22 mouse cellular contexts compared by ENCODE assay signal in genomic region chr2:17589669-17590068, GRCm38 (mm10).
DNase-seq lines count a peak whose midpoint lies in the region; ATAC-seq and TF ChIP-seq lines count a peak whose summit lies in the region.
"Had no signal": no experiment of that assay in that cellular context is flagged by ENCODE, and none has a peak within 500 bp of the region (broad histone marks: within the 10 kb centered on the region; RNA-seq: fewer than 3 reads in every experiment).

No protein-coding gene starts in this region.

- H3K79me2 ChIP-seq in liver, adult 2 months (ENCODE audit: control insufficient read depth, insufficient read depth, low read length) = no peaks in the 10 kb centered on the region

- H3K4me1 ChIP-seq in liver, adult 2 months (ENCODE audit: control insufficient read depth, insufficient read depth, low read length) = peaks cover 6% of the 10 kb centered on the region; the same call in 1 of the 2 replicates
- no peaks in the 10 kb centered on the region for H3K4me1 ChIP-seq in liver, embryonic 16.5 days (ENCODE audit: control insufficient read depth, low read depth, low read length)
- no peaks in the 10 kb centered on the region for H3K4me1 ChIP-seq in liver, embryonic 12.5 days
- 0 out of 2 replicates have a peak, but pooled peaks cover 5% of the 10 kb centered on the region for H3K4me1 ChIP-seq in liver, postnatal 0 days (ENCODE audit: insufficient read depth)
- no peaks in the 10 kb centered on the region for H3K4me1 ChIP-seq in liver, embryonic 11.5 days (replicated peaks; ENCODE audit: control insufficient read depth, insufficient read depth, low read length)
- no peaks in the 10 kb centered on the region for H3K4me1 ChIP-seq in midbrain, embryonic 11.5 days (ENCODE audit: control insufficient read depth, insufficient read depth, low read length)
- no peaks in the 10 kb centered on the region for H3K4me1 ChIP-seq in midbrain, embryonic 14.5 days (ENCODE audit: control insufficient read depth, insufficient read depth, low read length)

- no peaks in the 10 kb centered on the region for H3K9me3 ChIP-seq in liver, embryonic 16.5 days (replicated peaks; ENCODE audit: control insufficient read depth, low read length)
- no peaks in the 10 kb centered on the region for H3K9me3 ChIP-seq in liver, embryonic 12.5 days (replicated peaks)
- H3K9me3 ChIP-seq in liver, postnatal 0 days (ENCODE audit: low read length) = no peaks in the 10 kb centered on the region
- H3K9me3 ChIP-seq in liver, embryonic 11.5 days (ENCODE audit: control insufficient read depth, low read length) = no peaks in the 10 kb centered on the region
- H3K9me3 ChIP-seq in midbrain, embryonic 11.5 days (ENCODE audit: control insufficient read depth, low read length) = no peaks in the 10 kb centered on the region; the same call in 1 of the 2 replicates
- peaks cover 3% of the 10 kb centered on the region; the same call in 1 of the 2 replicates for H3K9me3 ChIP-seq in midbrain, embryonic 14.5 days (ENCODE audit: control insufficient read depth, low read length)
- H3K9me3 ChIP-seq: G1E had no signal

- no peak overlapping the region for H3K4me2 ChIP-seq in liver, embryonic 16.5 days (ENCODE audit: low read depth, low read length)
- H3K4me2 ChIP-seq in liver, embryonic 12.5 days = no peak overlapping the region
- H3K4me2 ChIP-seq in liver, postnatal 0 days (ENCODE audit: low read depth, low read length) = no peak overlapping the region
- no peak overlapping the region for H3K4me2 ChIP-seq in liver, embryonic 11.5 days
- no peak overlapping the region for H3K4me2 ChIP-seq in midbrain, embryonic 11.5 days
- H3K4me2 ChIP-seq in midbrain, embryonic 14.5 days (ENCODE audit: low read length) = no peak overlapping the region

- peak; percentile 63 for ATAC-seq in liver, embryonic 16.5 days (ENCODE audit: low read depth)
- no peak for ATAC-seq in liver, embryonic 12.5 days
- peak; percentile 87 for ATAC-seq in liver, postnatal 0 days
- no peak for ATAC-seq in liver, embryonic 11.5 days (replicated peaks; ENCODE audit: low FRiP score)
- no peak for ATAC-seq in midbrain, embryonic 11.5 days (ENCODE audit: low FRiP score)
- ATAC-seq in midbrain, embryonic 14.5 days (ENCODE audit: low FRiP score, low TSS enrichment) = no peak
- ATAC-seq: activated CD4-positive, CD25-positive, alpha-beta regulatory T cell, adult 4 months; CD4-positive, CD25-positive, alpha-beta regulatory T cell, adult 4 months; Patski had no signal

- TF ChIP-seq CTCF in liver, adult 2 months (IDR thresholded peaks at IDR 0.05; ENCODE audit: low read depth, low read length) = no peak
- no peak for TF ChIP-seq CTCF in liver, postnatal 0 days (IDR thresholded peaks at IDR 0.05; ENCODE audit: low read depth)

- no peak for TF ChIP-seq POLR2A in liver, adult 2 months (IDR thresholded peaks at IDR 0.05; ENCODE audit: extremely low read depth, insufficient read depth, low read length)

- 34% methylated on average over 3 of the region's 3 CpGs for WGBS in liver, adult 2 months
- WGBS in liver, embryonic 16.5 days (ENCODE audit: insufficient replicate concordance) = 51% methylated on average over 3 of the region's 3 CpGs
- WGBS in liver, embryonic 12.5 days (ENCODE audit: insufficient replicate concordance) = 66% methylated on average over 3 of the region's 3 CpGs
- WGBS in liver, postnatal 0 days (ENCODE audit: insufficient replicate concordance) = 50% methylated on average over 3 of the region's 3 CpGs
- 71% methylated on average over 3 of the region's 3 CpGs for WGBS in liver, embryonic 11.5 days
- WGBS in midbrain, embryonic 11.5 days = 90% methylated on average over 3 of the region's 3 CpGs
- 91% methylated on average over 3 of the region's 3 CpGs for WGBS in midbrain, embryonic 14.5 days

- TF ChIP-seq EP300 in liver, postnatal 0 days (IDR thresholded peaks at IDR 0.05; ENCODE audit: low read depth) = 0 out of 2 replicates have a peak, but pooled peaks have one; percentile 42

- DNase-seq in liver, adult 2 months (ENCODE audit: extremely low read depth, low read depth, low spot score) = peak; percentile 96
- DNase-seq in liver = no peak
- DNase-seq in liver, postnatal 0 days = no peak
- DNase-seq in liver, embryonic 11.5 days (ENCODE audit: low spot score) = no peak
- peak; percentile 64 for DNase-seq in midbrain, embryonic 11.5 days (ENCODE audit: low spot score, missing footprints)
- DNase-seq in midbrain, embryonic 14.5 days = no peak
- DNase-seq: adrenal gland, adult 2 months; adrenal gland, adult 8-10 months; adrenal gland, postnatal 10 days; adrenal gland, postnatal 14 days; adrenal gland, postnatal 25 days; adrenal gland, postnatal 36 days; B cell, adult 2 months; cerebellum, adult 11 months; cerebellum, adult 11-12 months had no signal

- no peak overlapping the region for H3K27ac ChIP-seq in liver, adult 2 months (replicated peaks; ENCODE audit: insufficient read depth, low read depth, low read length)
- no peak overlapping the region for H3K27ac ChIP-seq in liver, embryonic 16.5 days (ENCODE audit: low read length)
- no peak overlapping the region for H3K27ac ChIP-seq in liver, embryonic 12.5 days
- no peak overlapping the region for H3K27ac ChIP-seq in liver, postnatal 0 days (ENCODE audit: low read depth)
- no peak overlapping the region for H3K27ac ChIP-seq in liver, embryonic 11.5 days (ENCODE audit: low read depth, low read length)
- H3K27ac ChIP-seq in midbrain, embryonic 11.5 days (ENCODE audit: low read depth, low read length) = no peak overlapping the region
- H3K27ac ChIP-seq in midbrain, embryonic 14.5 days (replicated peaks; ENCODE audit: low read depth, low read length) = no peak overlapping the region

- no peaks in the 10 kb centered on the region for H3K27me3 ChIP-seq in liver, adult 2 months (ENCODE audit: control insufficient read depth, insufficient read depth, low read length)
- no peaks in the 10 kb centered on the region for H3K27me3 ChIP-seq in liver, embryonic 16.5 days (ENCODE audit: control insufficient read depth, insufficient read depth, low read depth, low read length)
- no peaks in the 10 kb centered on the region for H3K27me3 ChIP-seq in liver, embryonic 12.5 days (replicated peaks)
- no peaks in the 10 kb centered on the region for H3K27me3 ChIP-seq in liver, postnatal 0 days (ENCODE audit: insufficient read depth, low read length)
- H3K27me3 ChIP-seq in liver, embryonic 11.5 days (replicated peaks; ENCODE audit: control insufficient read depth, insufficient read depth, low read length) = no peaks in the 10 kb centered on the region
- H3K27me3 ChIP-seq in midbrain, embryonic 11.5 days (ENCODE audit: control insufficient read depth, insufficient read depth, low read length) = no peaks in the 10 kb centered on the region; the same call in 1 of the 2 replicates
- H3K27me3 ChIP-seq in midbrain, embryonic 14.5 days (ENCODE audit: control insufficient read depth, insufficient read depth, low read length) = no peaks in the 10 kb centered on the region
- H3K27me3 ChIP-seq: CH12.LX, Patski had no signal

- H3K9ac ChIP-seq in liver, adult 2 months (ENCODE audit: low read depth, low read length) = no peak overlapping the region
- H3K9ac ChIP-seq in liver, embryonic 16.5 days (ENCODE audit: low read depth, low read length) = no peak overlapping the region
- H3K9ac ChIP-seq in liver, embryonic 12.5 days = no peak overlapping the region
- no peak overlapping the region for H3K9ac ChIP-seq in liver, postnatal 0 days (replicated peaks)
- no peak overlapping the region for H3K9ac ChIP-seq in liver, embryonic 11.5 days (ENCODE audit: low read depth, low read length)
- no peak overlapping the region for H3K9ac ChIP-seq in midbrain, embryonic 11.5 days (ENCODE audit: low read length)
- no peak overlapping the region for H3K9ac ChIP-seq in midbrain, embryonic 14.5 days (replicated peaks; ENCODE audit: low read length)

- no peak overlapping the region for H3K4me3 ChIP-seq in liver, adult 2 months (ENCODE audit: insufficient read depth, low read depth, low read length)
- H3K4me3 ChIP-seq in liver, embryonic 16.5 days (ENCODE audit: low read depth, low read length) = no peak overlapping the region
- no peak overlapping the region for H3K4me3 ChIP-seq in liver, embryonic 12.5 days
- no peak overlapping the region for H3K4me3 ChIP-seq in liver, postnatal 0 days (ENCODE audit: low read depth, low read length)
- H3K4me3 ChIP-seq in liver, embryonic 11.5 days (ENCODE audit: low read depth, low read length) = no peak overlapping the region
- H3K4me3 ChIP-seq in midbrain, embryonic 11.5 days (ENCODE audit: low read depth, low read length) = no peak overlapping the region
- no peak overlapping the region for H3K4me3 ChIP-seq in midbrain, embryonic 14.5 days (replicated peaks; ENCODE audit: low read depth, low read length)

- no peaks in the 10 kb centered on the region for H3K36me3 ChIP-seq in liver, adult 2 months (ENCODE audit: control insufficient read depth, insufficient read depth, low read length)
- no peaks in the 10 kb centered on the region for H3K36me3 ChIP-seq in liver, embryonic 16.5 days (ENCODE audit: control insufficient read depth, insufficient read depth)
- no peaks in the 10 kb centered on the region for H3K36me3 ChIP-seq in liver, embryonic 12.5 days
- no peaks in the 10 kb centered on the region for H3K36me3 ChIP-seq in liver, postnatal 0 days (replicated peaks; ENCODE audit: insufficient read depth, low read length)
- no peaks in the 10 kb centered on the region for H3K36me3 ChIP-seq in liver, embryonic 11.5 days (ENCODE audit: control insufficient read depth, insufficient read depth, low read length)
- H3K36me3 ChIP-seq in midbrain, embryonic 11.5 days (ENCODE audit: control insufficient read depth, insufficient read depth, low read length) = no peaks in the 10 kb centered on the region
- H3K36me3 ChIP-seq in midbrain, embryonic 14.5 days (ENCODE audit: control insufficient read depth, insufficient read depth, low read length) = no peaks in the 10 kb centered on the region
- H3K36me3 ChIP-seq: G1E had no signal

Comparison
In these comparisons a context has a peak if more than half of its experiments do, and no peak if none do; other contexts are left out.
1. DNase-seq: peak in liver, adult 2 months (single experiment) and midbrain, embryonic 11.5 days (single experiment); none in liver (single experiment), liver, postnatal 0 days (single experiment), liver, embryonic 11.5 days (single experiment) and midbrain, embryonic 14.5 days (single experiment).
2. ATAC-seq: peak in liver, embryonic 16.5 days (single experiment) and liver, postnatal 0 days (single experiment); none in liver, embryonic 12.5 days (single experiment), liver, embryonic 11.5 days (single experiment), midbrain, embryonic 11.5 days (single experiment) and midbrain, embryonic 14.5 days (single experiment).